In the genomic region with DNA sequence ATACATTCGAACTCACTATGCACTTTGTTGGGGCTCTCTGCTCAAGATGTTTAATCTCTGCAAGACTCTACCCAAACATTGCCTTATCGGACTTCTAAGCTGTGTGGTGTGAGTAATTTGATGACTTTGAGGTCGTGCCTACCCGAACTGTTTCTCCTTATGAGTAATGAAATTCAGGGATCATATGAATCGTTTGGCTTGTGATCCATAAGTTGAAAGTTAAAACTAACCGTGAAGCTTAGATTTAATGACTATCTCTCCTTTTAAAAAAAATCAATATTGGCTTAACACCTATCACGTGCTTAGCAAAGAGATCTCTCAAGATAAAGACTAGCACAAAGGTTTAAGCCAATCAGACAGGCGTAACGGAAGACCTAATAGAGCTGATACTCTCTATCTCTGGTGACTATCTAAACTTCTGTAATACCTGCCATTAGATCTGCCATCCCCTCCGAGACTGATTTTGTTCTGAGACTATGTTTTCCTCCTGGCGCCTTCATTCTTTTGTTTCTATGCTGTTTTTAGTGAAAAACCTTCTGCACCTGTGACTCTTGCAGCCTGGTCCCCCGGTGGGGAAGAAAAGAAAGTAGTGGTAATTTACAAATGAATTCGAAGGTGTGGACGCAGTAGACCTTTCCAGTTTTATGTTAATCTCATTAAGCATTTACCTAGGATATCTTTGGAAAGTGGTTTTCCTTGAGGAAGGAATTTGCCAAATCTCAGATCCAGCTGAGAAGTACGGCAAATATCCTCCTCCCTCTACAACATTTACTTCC, we compare ENCODE assay signal across 8 mouse cellular contexts. TPM values are rescaled to one million over a fixed set of nuclear protein-coding genes. Genes with fewer than 3 reads are reported as not detected.
DNase-seq lines count a peak whose midpoint lies in the region; ATAC-seq and TF ChIP-seq lines count a peak whose summit lies in the region.

No protein-coding gene starts in this region.

- no peak for TF ChIP-seq CTCF in E14TG2a.4 (conservative IDR thresholded peaks at IDR 0.05; ENCODE audit: low read length)

- no peak for ATAC-seq in forebrain, embryonic 12.5 days (ENCODE audit: low FRiP score)
- no peak for ATAC-seq in limb, embryonic 13.5 days (ENCODE audit: low FRiP score, low read depth)

- WGBS in heart, embryonic 10.5 days = 1% methylated on average over 15 of the region's 15 CpGs
- 2% methylated on average over 15 of the region's 15 CpGs for WGBS in forebrain, embryonic 12.5 days
- WGBS in limb, embryonic 13.5 days = 3% methylated on average over 15 of the region's 15 CpGs

- H3K9me3 ChIP-seq in heart, embryonic 10.5 days = no peaks in the 10 kb centered on the region
- H3K9me3 ChIP-seq in E14TG2a.4 (ENCODE audit: low read length) = no peaks in the 10 kb centered on the region
- no peaks in the 10 kb centered on the region for H3K9me3 ChIP-seq in forebrain, embryonic 12.5 days
- no peaks in the 10 kb centered on the region for H3K9me3 ChIP-seq in limb, embryonic 13.5 days

- H3K4me1 ChIP-seq in heart, embryonic 10.5 days = peaks cover 12% of the 10 kb centered on the region
- H3K4me1 ChIP-seq in E14TG2a.4 (replicated peaks; ENCODE audit: low read depth, low read length) = peaks cover 49% of the 10 kb centered on the region
- peaks cover 25% of the 10 kb centered on the region for H3K4me1 ChIP-seq in forebrain, embryonic 12.5 days
- peaks cover 19% of the 10 kb centered on the region for H3K4me1 ChIP-seq in limb, embryonic 13.5 days

- peak overlapping the region; percentile 100 for H3K27ac ChIP-seq in heart, embryonic 10.5 days
- peak overlapping the region; percentile 99 for H3K27ac ChIP-seq in forebrain, embryonic 12.5 days
- H3K27ac ChIP-seq in limb, embryonic 13.5 days = peak overlapping the region; percentile 98

- DNase-seq in heart, embryonic 10.5 days (ENCODE audit: low spot score) = no peak
- no peak for DNase-seq in heart, postnatal 36 days
- peak; percentile 3 for DNase-seq in splenic B cell, adult 2 months (ENCODE audit: low read depth, low spot score)
- DNase-seq in adipocyte (ENCODE audit: low spot score) = no peak
- DNase-seq in left cerebral cortex, postnatal 4 days = no peak

- no peaks in the 10 kb centered on the region for H3K36me3 ChIP-seq in heart, embryonic 10.5 days
- no peaks in the 10 kb centered on the region for H3K36me3 ChIP-seq in E14TG2a.4 (ENCODE audit: insufficient read depth, low read length)
- no peaks in the 10 kb centered on the region for H3K36me3 ChIP-seq in forebrain, embryonic 12.5 days (replicated peaks)
- no peaks in the 10 kb centered on the region for H3K36me3 ChIP-seq in limb, embryonic 13.5 days
- no peaks in the 10 kb centered on the region for H3K36me3 ChIP-seq in splenic B cell, adult 2 months (ENCODE audit: control insufficient read depth, insufficient read depth, low read length, poor library complexity, severe bottlenecking)

- peak overlapping the region; percentile 99 for H3K4me3 ChIP-seq in heart, embryonic 10.5 days
- peak overlapping the region; percentile 94 for H3K4me3 ChIP-seq in E14TG2a.4 (replicated peaks; ENCODE audit: low read length)
- peak overlapping the region; percentile 98 for H3K4me3 ChIP-seq in forebrain, embryonic 12.5 days (replicated peaks)
- H3K4me3 ChIP-seq in limb, embryonic 13.5 days = peak overlapping the region; percentile 93

- H3K27me3 ChIP-seq in heart, embryonic 10.5 days (ENCODE audit: insufficient read depth, poor library complexity, severe bottlenecking) = no peaks in the 10 kb centered on the region
- H3K27me3 ChIP-seq in E14TG2a.4 (ENCODE audit: insufficient read depth, low read length) = no peaks in the 10 kb centered on the region
- H3K27me3 ChIP-seq in forebrain, embryonic 12.5 days = no peaks in the 10 kb centered on the region
- H3K27me3 ChIP-seq in limb, embryonic 13.5 days = no peaks in the 10 kb centered on the region
- no peaks in the 10 kb centered on the region for H3K27me3 ChIP-seq in splenic B cell, adult 2 months (ENCODE audit: control insufficient read depth, insufficient read depth, low read length, poor library complexity, severe bottlenecking)

- H3K9ac ChIP-seq in forebrain, embryonic 12.5 days = peak overlapping the region; percentile 99
- H3K9ac ChIP-seq in limb, embryonic 13.5 days = peak overlapping the region; percentile 98

- intact Hi-C loops in heart, postnatal 36 days (cut with DNase I) = loop anchor here (2.0 to 10.0 kb wide), 3 partner anchors 31 to 577 kb away; partner anchors contain the start of genes Hipk3, Prrg4 and Rcn1
- intact Hi-C loops in left cerebral cortex, postnatal 4 days (cut with DNase I) = no loop called here

- peak overlapping the region; percentile 65 for H3K4me2 ChIP-seq in forebrain, embryonic 12.5 days
- H3K4me2 ChIP-seq in limb, embryonic 13.5 days (replicated peaks) = peak overlapping the region; percentile 82

RNA-seq across cellular contexts. Expression of gene Qser1, which starts 1.2 kb away (rescaled TPM):
- 7.4 and 8.3 TPM in 2 replicates for polyA plus RNA-seq in heart, embryonic 10.5 days (2016; fragmentation: Nextera tagmentation; extraction: Ambion mirVana)
- 10 to 100 TPM; 29.2 to 29.8 TPM for total RNA-seq in heart, postnatal 36 days (2021)
- polyA plus RNA-seq in forebrain, embryonic 12.5 days (2016; fragmentation: Nextera tagmentation; extraction: Ambion mirVana) = 15.5 and 15.6 TPM in 2 replicates
- 11.6 and 12.0 TPM in 2 replicates for polyA plus RNA-seq in limb, embryonic 13.5 days (2015; fragmentation: Nextera tagmentation; extraction: Ambion mirVana)
- 10 to 100 TPM; 23.4 to 25.6 TPM for total RNA-seq in left cerebral cortex, postnatal 4 days (2021)

RNA-seq across cellular contexts. Expression of gene Prrg4, which starts 31.9 kb away (rescaled TPM):
- 0.67 and 0.76 TPM in 2 replicates for polyA plus RNA-seq in heart, embryonic 10.5 days (2016; fragmentation: Nextera tagmentation; extraction: Ambion mirVana)
- 1 to 10 TPM in 1 of 2 experiments, under 1 TPM in 1; 0.70 to 1.7 TPM for total RNA-seq in heart, postnatal 36 days (2021)
- 0.70 and 0.94 TPM in 2 replicates for polyA plus RNA-seq in forebrain, embryonic 12.5 days (2016; fragmentation: Nextera tagmentation; extraction: Ambion mirVana)
- polyA plus RNA-seq in limb, embryonic 13.5 days (2015; fragmentation: Nextera tagmentation; extraction: Ambion mirVana) = 1.5 and 1.7 TPM in 2 replicates
- total RNA-seq in left cerebral cortex, postnatal 4 days (2021) = under 1 TPM; 0.42 to 0.85 TPM

RNA-seq across cellular contexts. Expression of gene Ccdc73, which starts 49.9 kb away (rescaled TPM):
- 4.0 and 4.6 TPM in 2 replicates for polyA plus RNA-seq in heart, embryonic 10.5 days (2016; fragmentation: Nextera tagmentation; extraction: Ambion mirVana)
- 1 to 10 TPM; 3.1 to 4.8 TPM for total RNA-seq in heart, postnatal 36 days (2021)
- polyA plus RNA-seq in forebrain, embryonic 12.5 days (2016; fragmentation: Nextera tagmentation; extraction: Ambion mirVana) = 8.8 and 9.7 TPM in 2 replicates
- polyA plus RNA-seq in limb, embryonic 13.5 days (2015; fragmentation: Nextera tagmentation; extraction: Ambion mirVana) = 8.1 and 10.9 TPM in 2 replicates
- 1 to 10 TPM in 1 of 2 experiments, not detected in 1; 3.5 TPM for total RNA-seq in left cerebral cortex, postnatal 4 days (2021)
